Mouse (Mus musculus): ENCODE measurements around the gene Frmd6. TPM values are rescaled to one million over a fixed set of nuclear protein-coding genes. Genes with fewer than 3 reads are reported as not detected.

The Frmd6 gene
- polyA plus RNA-seq, 1 experiment = 11.7 TPM

DNA sequence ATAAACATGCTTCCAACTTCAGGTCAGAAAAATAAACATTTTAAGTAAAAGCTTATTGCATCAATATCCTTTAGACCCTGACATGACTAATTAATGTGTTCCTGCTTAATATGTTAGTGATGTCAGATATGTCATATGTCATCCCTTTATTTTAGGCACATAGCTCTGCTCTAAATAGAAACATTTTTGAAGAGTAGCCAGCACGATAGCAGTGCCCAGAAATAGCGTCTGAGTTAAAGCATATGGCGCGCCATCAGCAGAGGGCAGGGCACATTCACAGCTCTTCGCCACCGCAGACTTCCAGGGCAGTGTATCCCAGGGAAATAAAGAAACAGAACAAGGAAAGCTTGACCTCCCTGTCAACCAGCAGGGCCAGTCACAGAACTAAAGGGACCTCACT, 13.1 kb upstream of the Frmd6 start:
- no peak overlapping the region for H3ac ChIP-seq (ENCODE audit: control insufficient read depth, insufficient read length)
- H3K36me3 ChIP-seq (ENCODE audit: control insufficient read depth, insufficient read depth) = no peaks in the 10 kb centered on the region
- no peaks in the 10 kb centered on the region for H3K79me2 ChIP-seq (ENCODE audit: control insufficient read depth, insufficient read depth)
- no peaks in the 10 kb centered on the region for H3K27me3 ChIP-seq (ENCODE audit: control insufficient read depth, insufficient read depth, insufficient read length)
- no peak overlapping the region for H3K4me2 ChIP-seq (ENCODE audit: low read depth)
- H3K4me3 ChIP-seq = no peak overlapping the region
- TF ChIP-seq TCF3 (IDR thresholded peaks at IDR 0.05; ENCODE audit: insufficient read length, low read depth) (no peak), SRF (IDR thresholded peaks at IDR 0.05; ENCODE audit: control insufficient read depth, insufficient read length, low read depth) (no peak), USF1 (IDR thresholded peaks at IDR 0.05; ENCODE audit: low read depth) (no peak), POLR2AphosphoS2 (IDR thresholded peaks at IDR 0.05; ENCODE audit: insufficient read length, low read depth) (no peak), MAX (IDR thresholded peaks at IDR 0.05; ENCODE audit: low read depth) (no peak), TCF12 (IDR thresholded peaks at IDR 0.05; ENCODE audit: insufficient read depth, poor library complexity, severe bottlenecking) (no peak), MYOD1 (IDR thresholded peaks at IDR 0.05; ENCODE audit: control insufficient read depth in 1 of 3, insufficient read length in 2 of 3, low read depth in 2 of 3) (no peak), MYOG (IDR thresholded peaks at IDR 0.05; ENCODE audit: control insufficient read depth in 1 of 3, insufficient read depth in 1 of 3, insufficient read length in 2 of 3, low read depth in 2 of 3) (peak in 1 of 3 experiments; percentile 16), E2F4 (IDR thresholded peaks at IDR 0.05; ENCODE audit: insufficient read depth) (no peak)

DNA sequence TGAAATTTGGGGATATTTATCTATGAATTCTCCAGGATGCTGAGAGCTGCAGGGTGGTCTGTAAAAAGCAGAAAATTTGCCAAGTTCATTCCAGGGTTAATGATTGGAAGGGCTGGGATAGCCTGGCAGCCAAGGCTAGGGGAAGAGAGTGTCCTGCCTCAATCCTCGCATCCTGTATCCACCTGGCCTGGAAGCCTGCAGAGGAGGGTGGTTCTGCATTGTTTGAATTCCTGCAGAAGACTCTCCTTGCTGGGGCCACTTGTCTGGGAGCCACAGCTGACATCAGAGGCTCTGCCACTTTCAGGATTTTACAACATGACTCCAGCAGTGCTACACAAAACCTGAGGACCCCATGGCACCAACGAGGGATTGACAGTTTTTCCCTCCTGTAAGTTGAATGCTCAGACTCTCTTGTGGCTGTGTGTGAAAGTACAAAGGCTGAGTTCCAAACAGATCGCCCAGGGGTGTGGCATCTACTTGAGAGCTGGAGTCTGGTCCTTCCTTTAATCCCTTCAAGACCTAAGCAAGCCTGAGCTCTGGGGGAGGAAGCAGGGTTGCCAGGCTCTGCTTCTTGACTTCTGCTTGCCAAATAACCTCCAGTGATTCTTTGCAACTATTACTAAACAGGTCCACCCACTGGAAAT, 12.4 kb upstream of the Frmd6 start:
- peak overlapping the region; percentile 32 for H3K4me2 ChIP-seq (ENCODE audit: low read depth)
- no peak overlapping the region for H3K4me3 ChIP-seq
- H3K36me3 ChIP-seq (ENCODE audit: control insufficient read depth, insufficient read depth) = no peaks in the 10 kb centered on the region
- no peaks in the 10 kb centered on the region for H3K27me3 ChIP-seq (ENCODE audit: control insufficient read depth, insufficient read depth, insufficient read length)
- no peak overlapping the region for H3ac ChIP-seq (ENCODE audit: control insufficient read depth, insufficient read length)
- TF ChIP-seq TCF12 (IDR thresholded peaks at IDR 0.05; ENCODE audit: insufficient read depth, poor library complexity, severe bottlenecking) (peak; percentile 1), MYOD1 (IDR thresholded peaks at IDR 0.05; ENCODE audit: control insufficient read depth in 1 of 3, insufficient read length in 2 of 3, low read depth in 2 of 3) (no peak), MYOG (IDR thresholded peaks at IDR 0.05; ENCODE audit: control insufficient read depth in 1 of 3, insufficient read depth in 1 of 3, insufficient read length in 2 of 3, low read depth in 2 of 3) (peak in 1 of 3 experiments; percentile 75)
- H3K79me2 ChIP-seq (ENCODE audit: control insufficient read depth, insufficient read depth) = no peaks in the 10 kb centered on the region

DNA sequence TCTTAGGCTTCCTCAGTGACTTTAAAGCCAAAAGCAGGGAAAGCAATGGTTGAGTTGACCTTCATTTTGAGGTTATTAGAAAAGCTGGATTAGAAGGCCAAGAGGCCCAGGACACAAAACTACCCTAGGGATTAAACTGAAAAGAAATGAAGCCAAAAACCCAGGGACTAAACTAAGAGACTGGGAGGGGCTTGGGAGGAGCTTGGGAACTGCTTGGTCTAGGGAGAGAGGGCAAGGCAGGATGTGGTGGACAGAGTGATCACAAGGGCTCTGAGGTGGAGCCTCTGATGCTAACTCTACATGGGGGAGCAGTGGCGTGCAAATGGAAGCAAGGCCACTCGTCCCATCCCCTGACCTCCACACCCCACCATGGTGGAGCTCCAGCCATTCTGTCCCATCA, 8.6 kb upstream of the Frmd6 start:
- Histone ChIP-seq H3K4me3 (no peak overlapping the region), H3K79me2 (ENCODE audit: control insufficient read depth, insufficient read depth) (no peaks in the 10 kb centered on the region), H3K27me3 (ENCODE audit: control insufficient read depth, insufficient read depth, insufficient read length) (no peaks in the 10 kb centered on the region), H3ac (ENCODE audit: control insufficient read depth, insufficient read length) (no peak overlapping the region), H3K4me2 (ENCODE audit: low read depth) (no peak overlapping the region), H3K36me3 (ENCODE audit: control insufficient read depth, insufficient read depth) (no peaks in the 10 kb centered on the region)
- TF ChIP-seq USF1 (IDR thresholded peaks at IDR 0.05; ENCODE audit: low read depth) (no peak), MAX (IDR thresholded peaks at IDR 0.05; ENCODE audit: low read depth) (no peak), MYOG (IDR thresholded peaks at IDR 0.05; ENCODE audit: control insufficient read depth in 1 of 3, insufficient read depth in 1 of 3, insufficient read length in 2 of 3, low read depth in 2 of 3) (no peak), SRF (IDR thresholded peaks at IDR 0.05; ENCODE audit: control insufficient read depth, insufficient read length, low read depth) (no peak), E2F4 (IDR thresholded peaks at IDR 0.05; ENCODE audit: insufficient read depth) (no peak), POLR2A (IDR thresholded peaks at IDR 0.05; ENCODE audit: insufficient read length, low read depth) (no peak), POLR2AphosphoS2 (IDR thresholded peaks at IDR 0.05; ENCODE audit: insufficient read length, low read depth) (no peak), REST (IDR thresholded peaks at IDR 0.05; ENCODE audit: insufficient read depth, insufficient read length) (no peak), CEBPB (IDR thresholded peaks at IDR 0.05; ENCODE audit: insufficient read depth, poor library complexity, severe bottlenecking) (no peak), TCF3 (IDR thresholded peaks at IDR 0.05; ENCODE audit: insufficient read length, low read depth) (no peak), TCF12 (IDR thresholded peaks at IDR 0.05; ENCODE audit: insufficient read depth, poor library complexity, severe bottlenecking) (no peak)

DNA sequence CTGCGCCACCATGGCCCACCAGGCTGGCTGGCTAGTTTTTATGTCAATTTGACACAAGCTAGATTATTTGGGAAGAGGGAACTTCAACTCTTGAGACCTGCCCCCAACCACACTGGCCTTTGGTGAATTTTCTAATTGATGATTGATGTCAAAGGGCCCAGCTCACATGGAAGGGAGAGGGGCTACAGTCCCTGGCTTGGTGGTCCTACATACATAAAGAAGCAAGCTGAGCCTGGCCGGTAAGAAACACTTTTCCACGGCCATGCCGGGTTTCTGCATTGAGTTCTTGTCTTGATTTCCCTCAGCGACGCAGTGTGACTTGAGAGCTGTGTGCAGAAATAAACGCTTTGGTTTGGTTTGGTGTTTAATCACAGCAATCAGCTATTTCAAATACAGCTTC, 1.3 kb upstream of the Frmd6 start:
- peak overlapping the region; percentile 84 for H3K4me3 ChIP-seq
- H3K36me3 ChIP-seq (ENCODE audit: control insufficient read depth, insufficient read depth) = no peaks in the 10 kb centered on the region
- H3K79me2 ChIP-seq (ENCODE audit: control insufficient read depth, insufficient read depth) = peaks cover 32% of the 10 kb centered on the region
- peak overlapping the region; percentile 96 for H3K4me2 ChIP-seq (ENCODE audit: low read depth)
- no peak for TF ChIP-seq TCF3 (IDR thresholded peaks at IDR 0.05; ENCODE audit: insufficient read length, low read depth)
- no peak for TF ChIP-seq TCF12 (IDR thresholded peaks at IDR 0.05; ENCODE audit: insufficient read depth, poor library complexity, severe bottlenecking)
- no peak for TF ChIP-seq POLR2AphosphoS2 (IDR thresholded peaks at IDR 0.05; ENCODE audit: insufficient read length, low read depth)
- no peak for TF ChIP-seq CEBPB (IDR thresholded peaks at IDR 0.05; ENCODE audit: insufficient read depth, poor library complexity, severe bottlenecking)
- no peak for TF ChIP-seq MYOD1 (IDR thresholded peaks at IDR 0.05; ENCODE audit: control insufficient read depth in 1 of 3, insufficient read length in 2 of 3, low read depth in 2 of 3)
- TF ChIP-seq POLR2A (IDR thresholded peaks at IDR 0.05; ENCODE audit: insufficient read length, low read depth) = no peak
- TF ChIP-seq MYOG (IDR thresholded peaks at IDR 0.05; ENCODE audit: control insufficient read depth in 1 of 3, insufficient read depth in 1 of 3, insufficient read length in 2 of 3, low read depth in 2 of 3) = no peak
- no peak for TF ChIP-seq USF1 (IDR thresholded peaks at IDR 0.05; ENCODE audit: low read depth)
- no peak for TF ChIP-seq MAX (IDR thresholded peaks at IDR 0.05; ENCODE audit: low read depth)
- no peak for TF ChIP-seq REST (IDR thresholded peaks at IDR 0.05; ENCODE audit: insufficient read depth, insufficient read length)
- TF ChIP-seq E2F4 (IDR thresholded peaks at IDR 0.05; ENCODE audit: insufficient read depth) = no peak
- TF ChIP-seq SRF (IDR thresholded peaks at IDR 0.05; ENCODE audit: control insufficient read depth, insufficient read length, low read depth) = no peak
- H3K27me3 ChIP-seq (ENCODE audit: control insufficient read depth, insufficient read depth, insufficient read length) = no peaks in the 10 kb centered on the region
- H3ac ChIP-seq (ENCODE audit: control insufficient read depth, insufficient read length) = peak overlapping the region; percentile 91
